Mouse (Mus musculus): Measurements from ENCODE around the gene Hyal3. TPM values are rescaled to one million over a fixed set of nuclear protein-coding genes. Genes with fewer than 3 reads are reported as not detected.

Gene Hyal3
- total RNA-seq, 1 experiment from 2014 or later, result 2.2 TPM

- no peak for ATAC-seq (ENCODE audit: extremely low read depth, insufficient number of reproducible peaks, low FRiP score, poor library complexity, severe bottlenecking)
These were observed 28.3 kb downstream of the Hyal3 start, which contains the start of gene Sema3b for GRCm38 (mm10) chr9:107608741-107609432. TSS of gene Sema3b (minus strand) at chr9:107609229.

- no peak for ATAC-seq (ENCODE audit: extremely low read depth, insufficient number of reproducible peaks, low FRiP score, poor library complexity, severe bottlenecking)
These were observed 28.8 kb downstream of the Hyal3 start for GRCm38 (mm10) chr9:107609433-107609830.

GRCm38 (mm10) chr9:107611456-107612190, 31.0 kb downstream of the Hyal3 start:
- ATAC-seq (ENCODE audit: extremely low read depth, insufficient number of reproducible peaks, low FRiP score, poor library complexity, severe bottlenecking), result no peak

- ATAC-seq (ENCODE audit: extremely low read depth, insufficient number of reproducible peaks, low FRiP score, poor library complexity, severe bottlenecking), result peak; percentile 81
These were observed 31.8 kb downstream of the Hyal3 start for GRCm38 (mm10) chr9:107612191-107612944.

GRCm38 (mm10) chr9:107612945-107613569, 32.4 kb downstream of the Hyal3 start:
- no peak for ATAC-seq (ENCODE audit: extremely low read depth, insufficient number of reproducible peaks, low FRiP score, poor library complexity, severe bottlenecking)

- ATAC-seq (ENCODE audit: extremely low read depth, insufficient number of reproducible peaks, low FRiP score, poor library complexity, severe bottlenecking), result no peak
These were observed 34.4 kb downstream of the Hyal3 start for GRCm38 (mm10) chr9:107615035-107615434.

GRCm38 (mm10) chr9:107617461-107617860, 36.8 kb downstream of the Hyal3 start:
- ATAC-seq (ENCODE audit: extremely low read depth, insufficient number of reproducible peaks, low FRiP score, poor library complexity, severe bottlenecking), result no peak

GRCm38 (mm10) chr9:107618098-107618497, 37.5 kb downstream of the Hyal3 start:
- no peak for ATAC-seq (ENCODE audit: extremely low read depth, insufficient number of reproducible peaks, low FRiP score, poor library complexity, severe bottlenecking)

- no peak for ATAC-seq (ENCODE audit: extremely low read depth, insufficient number of reproducible peaks, low FRiP score, poor library complexity, severe bottlenecking)
These were observed 38.3 kb downstream of the Hyal3 start for GRCm38 (mm10) chr9:107618778-107619545.

GRCm38 (mm10) chr9:107619546-107619879, 38.9 kb downstream of the Hyal3 start:
- ATAC-seq (ENCODE audit: extremely low read depth, insufficient number of reproducible peaks, low FRiP score, poor library complexity, severe bottlenecking), result no peak

- no peak for ATAC-seq (ENCODE audit: extremely low read depth, insufficient number of reproducible peaks, low FRiP score, poor library complexity, severe bottlenecking)
These were observed 40.3 kb downstream of the Hyal3 start for GRCm38 (mm10) chr9:107620954-107621353.

- ATAC-seq (ENCODE audit: extremely low read depth, insufficient number of reproducible peaks, low FRiP score, poor library complexity, severe bottlenecking), result peak; percentile 50
These were observed 43.9 kb downstream of the Hyal3 start for GRCm38 (mm10) chr9:107624539-107624938.

- ATAC-seq (ENCODE audit: extremely low read depth, insufficient number of reproducible peaks, low FRiP score, poor library complexity, severe bottlenecking), result no peak
These were observed 44.3 kb downstream of the Hyal3 start for GRCm38 (mm10) chr9:107624951-107625350.

GRCm38 (mm10) chr9:107625351-107626128, 44.9 kb downstream of the Hyal3 start:
- ATAC-seq (ENCODE audit: extremely low read depth, insufficient number of reproducible peaks, low FRiP score, poor library complexity, severe bottlenecking), result no peak

- ATAC-seq (ENCODE audit: extremely low read depth, insufficient number of reproducible peaks, low FRiP score, poor library complexity, severe bottlenecking), result no peak
These were observed 45.7 kb downstream of the Hyal3 start for GRCm38 (mm10) chr9:107626158-107626843.

- peak; percentile 32; the same call in 1 of the 2 replicates for ATAC-seq (ENCODE audit: extremely low read depth, insufficient number of reproducible peaks, low FRiP score, poor library complexity, severe bottlenecking)
These were observed 46.2 kb downstream of the Hyal3 start for GRCm38 (mm10) chr9:107626844-107627277.
